Mouse (Mus musculus): Measurements from ENCODE around the gene Hipk2.

- TF ChIP-seq CTCF (conservative IDR thresholded peaks at IDR 0.05; ENCODE audit: low read length) (no peak), POU5F1 (IDR thresholded peaks at IDR 0.05; ENCODE audit: borderline replicate concordance, low read length) (no peak), NANOG (IDR thresholded peaks at IDR 0.05; ENCODE audit: borderline replicate concordance, low read length) (no peak)
Measured at GRCm38 (mm10) chr6:38742441-38742840, 133.5 kb downstream of the Hipk2 start.
